Mouse (Mus musculus): ENCODE data around the gene Clic3.

DNA sequence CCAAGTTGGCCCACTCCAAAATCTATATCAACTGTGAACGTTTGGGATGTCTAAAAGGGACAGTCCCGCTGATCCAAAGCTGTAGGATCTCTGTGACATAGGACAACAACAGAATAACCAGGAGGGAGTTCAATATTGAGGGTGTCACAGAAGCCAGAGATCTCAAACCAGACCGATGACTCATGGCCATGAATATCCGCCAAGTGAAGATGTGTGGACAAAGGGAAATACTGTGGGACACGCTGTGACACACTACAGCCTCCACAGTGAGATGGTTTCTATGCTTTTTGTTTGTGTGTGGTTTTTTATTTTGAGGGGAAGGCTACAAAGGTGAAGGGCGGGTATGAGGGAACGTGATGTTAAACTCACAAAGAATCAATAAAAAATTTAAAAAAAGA, 32.0 kb downstream of the Clic3 start:
- no peak for TF ChIP-seq CTCF (IDR thresholded peaks at IDR 0.05; ENCODE audit: low read depth)
- no peak for TF ChIP-seq EP300 (optimal IDR thresholded peaks at IDR 0.05)

All from stomach, postnatal 0 days (tissue).